Mouse (Mus musculus): ENCODE measurements around the gene Perm1. TPM values are rescaled to one million over a fixed set of nuclear protein-coding genes. Genes with fewer than 3 reads are reported as not detected.

Gene Perm1
- polyA plus RNA-seq, 1 experiment, result not detected

DNA sequence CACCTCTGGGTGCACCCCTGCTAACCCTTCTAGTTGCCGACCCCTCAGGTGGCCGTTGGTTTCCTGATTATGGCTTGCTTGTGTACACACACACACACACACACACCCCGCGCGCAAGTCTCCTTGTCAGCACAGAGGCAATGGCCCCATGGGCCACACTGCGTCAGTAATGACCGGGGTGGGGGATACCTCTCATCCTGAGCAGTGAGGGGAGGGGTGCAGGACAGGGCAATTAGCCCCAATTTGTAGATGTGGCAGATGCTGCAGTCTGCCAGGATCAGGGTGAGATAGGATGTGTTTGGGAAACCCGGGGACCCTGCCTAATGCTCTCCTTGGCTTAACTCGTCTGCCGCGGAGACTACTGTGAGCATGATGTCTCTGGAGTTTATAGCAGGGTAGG, 33.9 kb downstream of the Perm1 start:
- Histone ChIP-seq H3K4me3 (ENCODE audit: low read depth, low read length) (no peak overlapping the region), H3K27me3 (ENCODE audit: control insufficient read depth, insufficient read depth, low read length, poor library complexity, severe bottlenecking) (no peaks in the 10 kb centered on the region), H3K36me3 (ENCODE audit: control insufficient read depth, insufficient read depth, low read length, poor library complexity, severe bottlenecking) (peaks cover 43% of the 10 kb centered on the region), H3K27ac (ENCODE audit: insufficient read depth, low read length) (no peak overlapping the region), H3K9me3 (replicated peaks; ENCODE audit: control insufficient read depth, insufficient read depth, low read length, poor library complexity, severe bottlenecking) (peaks cover 6% of the 10 kb centered on the region), H3K9ac (ENCODE audit: low read depth, poor library complexity, severe bottlenecking) (no peak overlapping the region), H3K4me1 (ENCODE audit: control insufficient read depth, insufficient read depth, low read length) (no peaks in the 10 kb centered on the region)
- no peak for TF ChIP-seq CTCF (IDR thresholded peaks at IDR 0.05; ENCODE audit: low read depth, low read length)
- no peak for TF ChIP-seq POLR2A (IDR thresholded peaks at IDR 0.05; ENCODE audit: insufficient read depth, low read length)
- no peak for TF ChIP-seq EP300 (IDR thresholded peaks at IDR 0.05; ENCODE audit: insufficient read depth, low read depth, low read length)

DNA sequence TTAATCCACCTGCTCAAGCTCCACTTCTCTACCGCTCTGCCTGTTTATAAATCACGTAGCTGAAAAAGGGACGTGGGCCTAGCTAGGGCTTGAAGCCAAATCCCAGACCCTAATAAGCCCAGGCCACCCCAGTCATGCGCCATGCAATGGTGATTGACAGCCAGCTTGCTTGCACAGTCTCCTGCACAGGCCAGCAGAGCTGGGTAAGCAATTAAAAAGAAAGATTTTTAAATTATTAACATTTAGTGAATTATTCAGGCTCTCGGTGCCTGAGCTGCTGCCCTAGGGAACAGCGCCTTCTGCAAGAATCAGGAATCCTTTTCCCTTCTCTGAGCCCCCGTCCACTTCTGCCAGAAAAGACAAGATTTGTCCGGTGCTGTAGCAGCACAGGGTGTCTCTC, 35.4 kb downstream of the Perm1 start:
- Histone ChIP-seq H3K4me1 (ENCODE audit: control insufficient read depth, insufficient read depth, low read length) (no peaks in the 10 kb centered on the region), H3K27ac (ENCODE audit: insufficient read depth, low read length) (no peak overlapping the region), H3K9me3 (replicated peaks; ENCODE audit: control insufficient read depth, insufficient read depth, low read length, poor library complexity, severe bottlenecking) (peaks cover 6% of the 10 kb centered on the region), H3K9ac (ENCODE audit: low read depth, poor library complexity, severe bottlenecking) (no peak overlapping the region), H3K4me3 (ENCODE audit: low read depth, low read length) (no peak overlapping the region), H3K27me3 (ENCODE audit: control insufficient read depth, insufficient read depth, low read length, poor library complexity, severe bottlenecking) (no peaks in the 10 kb centered on the region), H3K36me3 (ENCODE audit: control insufficient read depth, insufficient read depth, low read length, poor library complexity, severe bottlenecking) (peaks cover 29% of the 10 kb centered on the region)
- TF ChIP-seq CTCF (IDR thresholded peaks at IDR 0.05; ENCODE audit: low read depth, low read length) (no peak), EP300 (IDR thresholded peaks at IDR 0.05; ENCODE audit: insufficient read depth, low read depth, low read length) (no peak), POLR2A (IDR thresholded peaks at IDR 0.05; ENCODE audit: insufficient read depth, low read length) (no peak)

DNA sequence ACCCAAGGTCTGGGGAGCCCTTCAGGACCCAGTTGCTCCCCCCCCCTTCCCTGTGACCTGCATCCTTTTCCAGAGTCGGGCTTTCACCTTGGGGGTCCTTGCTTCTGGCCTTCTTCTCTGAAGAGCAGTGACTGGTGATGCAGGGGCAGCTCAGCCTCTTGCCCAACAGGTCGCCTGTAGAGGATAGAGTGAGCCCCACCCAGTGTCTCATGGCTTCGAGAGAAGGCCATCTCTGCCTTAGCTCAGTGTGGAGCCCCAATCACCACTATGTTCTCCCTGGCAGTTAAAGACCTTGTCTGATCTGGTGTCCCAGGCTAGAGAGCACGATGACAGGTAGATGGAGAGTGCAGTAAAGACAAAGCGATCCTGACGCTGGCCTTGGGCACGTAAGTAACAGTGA, 36.5 kb downstream of the Perm1 start:
- Histone ChIP-seq H3K27me3 (ENCODE audit: control insufficient read depth, insufficient read depth, low read length, poor library complexity, severe bottlenecking) (no peaks in the 10 kb centered on the region), H3K9ac (ENCODE audit: low read depth, poor library complexity, severe bottlenecking) (no peak overlapping the region), H3K27ac (ENCODE audit: insufficient read depth, low read length) (no peak overlapping the region), H3K36me3 (ENCODE audit: control insufficient read depth, insufficient read depth, low read length, poor library complexity, severe bottlenecking) (peaks cover 19% of the 10 kb centered on the region), H3K4me3 (ENCODE audit: low read depth, low read length) (no peak overlapping the region), H3K4me1 (ENCODE audit: control insufficient read depth, insufficient read depth, low read length) (no peaks in the 10 kb centered on the region), H3K9me3 (replicated peaks; ENCODE audit: control insufficient read depth, insufficient read depth, low read length, poor library complexity, severe bottlenecking) (peaks cover 6% of the 10 kb centered on the region)
- TF ChIP-seq CTCF (IDR thresholded peaks at IDR 0.05; ENCODE audit: low read depth, low read length), result no peak
- TF ChIP-seq POLR2A (IDR thresholded peaks at IDR 0.05; ENCODE audit: insufficient read depth, low read length), result no peak
- no peak for TF ChIP-seq EP300 (IDR thresholded peaks at IDR 0.05; ENCODE audit: insufficient read depth, low read depth, low read length)

DNA sequence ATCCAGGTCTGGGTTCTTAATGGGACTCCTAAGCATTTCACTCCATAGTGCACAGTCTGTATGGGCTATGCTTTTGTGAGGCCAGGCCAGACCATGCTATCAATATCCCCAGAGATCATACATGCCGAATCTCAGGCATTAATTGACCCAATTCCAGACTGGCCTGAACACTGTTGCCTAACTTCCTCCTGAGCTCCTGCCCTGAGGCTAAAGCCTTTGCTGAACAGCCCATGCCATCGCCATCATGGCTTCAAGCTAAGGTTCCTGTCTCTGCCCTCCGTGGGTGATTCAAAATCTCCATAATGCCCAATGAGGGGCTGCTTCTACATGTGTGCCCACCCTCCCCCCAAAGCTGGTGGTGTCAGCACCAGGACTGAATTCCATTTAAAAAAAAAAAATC, 37.0 kb downstream of the Perm1 start:
- peaks cover 6% of the 10 kb centered on the region for H3K9me3 ChIP-seq (replicated peaks; ENCODE audit: control insufficient read depth, insufficient read depth, low read length, poor library complexity, severe bottlenecking)
- H3K4me3 ChIP-seq (ENCODE audit: low read depth, low read length), result no peak overlapping the region
- H3K4me1 ChIP-seq (ENCODE audit: control insufficient read depth, insufficient read depth, low read length), result no peaks in the 10 kb centered on the region
- H3K9ac ChIP-seq (ENCODE audit: low read depth, poor library complexity, severe bottlenecking), result no peak overlapping the region
- TF ChIP-seq POLR2A (IDR thresholded peaks at IDR 0.05; ENCODE audit: insufficient read depth, low read length), result no peak
- no peak for TF ChIP-seq EP300 (IDR thresholded peaks at IDR 0.05; ENCODE audit: insufficient read depth, low read depth, low read length)
- no peak for TF ChIP-seq CTCF (IDR thresholded peaks at IDR 0.05; ENCODE audit: low read depth, low read length)
- peaks cover 15% of the 10 kb centered on the region for H3K36me3 ChIP-seq (ENCODE audit: control insufficient read depth, insufficient read depth, low read length, poor library complexity, severe bottlenecking)
- no peak overlapping the region for H3K27ac ChIP-seq (ENCODE audit: insufficient read depth, low read length)
- H3K27me3 ChIP-seq (ENCODE audit: control insufficient read depth, insufficient read depth, low read length, poor library complexity, severe bottlenecking), result no peaks in the 10 kb centered on the region

DNA sequence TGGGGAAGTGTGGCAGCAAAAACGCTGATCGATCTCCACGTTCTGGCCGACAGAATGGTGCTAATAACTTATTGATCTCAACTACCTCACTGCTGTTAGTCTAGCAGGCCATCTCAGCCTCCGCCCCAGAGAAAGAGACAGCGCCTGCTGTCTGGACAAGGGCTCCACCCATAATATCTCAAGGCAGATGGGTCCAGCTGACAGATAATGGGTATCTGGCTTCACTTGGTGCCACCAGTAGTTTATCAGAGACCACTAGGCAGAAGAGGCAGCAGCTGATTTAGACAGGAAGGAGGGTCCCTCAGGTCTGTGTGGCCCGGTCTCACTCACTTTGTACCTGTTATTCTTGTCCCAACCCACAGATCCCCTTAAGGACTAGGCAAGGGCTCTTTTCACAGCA, 37.4 kb downstream of the Perm1 start:
- TF ChIP-seq POLR2A (IDR thresholded peaks at IDR 0.05; ENCODE audit: insufficient read depth, low read length) (no peak), CTCF (IDR thresholded peaks at IDR 0.05; ENCODE audit: low read depth, low read length) (no peak), EP300 (IDR thresholded peaks at IDR 0.05; ENCODE audit: insufficient read depth, low read depth, low read length) (no peak)
- H3K9me3 ChIP-seq (replicated peaks; ENCODE audit: control insufficient read depth, insufficient read depth, low read length, poor library complexity, severe bottlenecking), result peaks cover 5% of the 10 kb centered on the region
- H3K36me3 ChIP-seq (ENCODE audit: control insufficient read depth, insufficient read depth, low read length, poor library complexity, severe bottlenecking), result peaks cover 11% of the 10 kb centered on the region
- no peak overlapping the region for H3K4me3 ChIP-seq (ENCODE audit: low read depth, low read length)
- H3K27ac ChIP-seq (ENCODE audit: insufficient read depth, low read length), result no peak overlapping the region
- H3K4me1 ChIP-seq (ENCODE audit: control insufficient read depth, insufficient read depth, low read length), result no peaks in the 10 kb centered on the region
- no peak overlapping the region for H3K9ac ChIP-seq (ENCODE audit: low read depth, poor library complexity, severe bottlenecking)
- H3K27me3 ChIP-seq (ENCODE audit: control insufficient read depth, insufficient read depth, low read length, poor library complexity, severe bottlenecking), result no peaks in the 10 kb centered on the region

DNA sequence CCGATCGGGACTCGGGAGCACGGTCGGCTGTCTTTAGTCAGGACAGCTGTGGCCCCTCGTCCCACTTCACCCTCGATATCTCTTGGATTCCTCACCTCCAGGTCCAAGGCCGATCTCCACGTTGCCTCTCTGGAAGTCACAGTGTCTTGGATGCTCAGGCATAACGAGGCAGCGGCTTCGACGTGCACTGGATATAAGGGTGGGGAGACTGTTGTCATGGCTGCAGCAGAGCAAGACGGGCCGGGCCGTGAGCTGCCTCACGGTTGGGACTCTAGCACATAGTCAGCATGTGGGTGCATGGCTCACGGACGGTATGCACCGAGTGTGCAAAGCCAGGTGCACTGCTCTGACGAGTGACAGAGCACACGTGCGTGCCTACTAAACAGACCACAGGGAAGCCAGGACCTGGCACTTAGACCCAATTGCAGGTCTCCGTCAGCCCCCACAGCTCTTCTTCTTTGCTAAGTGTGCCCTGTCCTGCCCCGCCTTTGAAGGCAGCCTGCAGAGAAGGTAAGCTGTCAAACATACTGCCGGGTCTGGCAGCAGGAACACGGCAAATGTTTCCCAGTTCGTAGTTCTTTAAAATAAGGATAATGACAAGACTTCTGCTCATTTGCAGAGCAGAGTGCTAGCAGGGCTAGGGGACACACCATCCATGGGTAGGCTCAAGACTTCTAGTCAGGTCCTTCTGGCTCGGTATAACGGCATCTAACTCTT, 38.9 kb downstream of the Perm1 start:
- H3K4me1 ChIP-seq (ENCODE audit: control insufficient read depth, insufficient read depth, low read length), result no peaks in the 10 kb centered on the region
- TF ChIP-seq EP300 (IDR thresholded peaks at IDR 0.05; ENCODE audit: insufficient read depth, low read depth, low read length) (no peak), CTCF (IDR thresholded peaks at IDR 0.05; ENCODE audit: low read depth, low read length) (no peak), POLR2A (IDR thresholded peaks at IDR 0.05; ENCODE audit: insufficient read depth, low read length) (no peak)
- peak overlapping the region; percentile 35; the same call in 1 of the 2 replicates for H3K4me3 ChIP-seq (ENCODE audit: low read depth, low read length)
- no peaks in the 10 kb centered on the region for H3K36me3 ChIP-seq (ENCODE audit: control insufficient read depth, insufficient read depth, low read length, poor library complexity, severe bottlenecking)
- H3K27ac ChIP-seq (ENCODE audit: insufficient read depth, low read length), result no peak overlapping the region
- no peaks in the 10 kb centered on the region for H3K27me3 ChIP-seq (ENCODE audit: control insufficient read depth, insufficient read depth, low read length, poor library complexity, severe bottlenecking)
- no peak overlapping the region for H3K9ac ChIP-seq (ENCODE audit: low read depth, poor library complexity, severe bottlenecking)
- H3K9me3 ChIP-seq (replicated peaks; ENCODE audit: control insufficient read depth, insufficient read depth, low read length, poor library complexity, severe bottlenecking), result no peaks in the 10 kb centered on the region

All from ES-Bruce4 (cell line).